Mouse (Mus musculus): ENCODE data around the gene Adamts15. TPM values are rescaled to one million over a fixed set of nuclear protein-coding genes. Genes with fewer than 3 reads are reported as not detected.

Gene Adamts15
- total RNA-seq, 1 experiment: 2.0 TPM

DNA sequence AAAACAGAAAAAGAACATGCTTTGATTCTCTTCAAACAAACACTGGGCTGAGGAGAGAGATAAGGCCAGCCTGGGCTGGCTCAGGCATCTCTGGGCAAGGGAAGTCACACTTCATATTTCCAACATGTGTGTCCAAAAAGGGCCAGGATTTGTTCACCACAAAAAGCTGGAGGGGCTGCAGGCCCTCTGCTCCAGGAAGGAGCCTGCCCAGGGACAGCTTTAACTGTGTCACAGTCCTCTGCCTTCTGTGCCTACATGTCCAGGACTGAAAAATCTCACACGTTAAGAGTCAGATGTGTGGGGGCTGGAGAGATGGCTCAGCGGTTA, 42.3 kb downstream of the Adamts15 start:
- Histone ChIP-seq H3K4me3 (ENCODE audit: insufficient read depth in 1 of 2, low read depth in 1 of 2, low read length in 2 of 2, poor library complexity in 1 of 2, severe bottlenecking in 1 of 2) (no peak overlapping the region), H3K9ac (ENCODE audit: insufficient read depth, low read depth, low read length, poor library complexity, severe bottlenecking) (no peak overlapping the region), H3K27ac (ENCODE audit: insufficient read depth, low read depth, low read length, poor library complexity, severe bottlenecking) (no peak overlapping the region), H3K4me1 (ENCODE audit: control insufficient read depth in 2 of 2, insufficient read depth in 2 of 2, low read length in 2 of 2, poor library complexity in 1 of 2) (peaks cover 0 to 2% of the 10 kb centered on the region in 2 experiments; a peak in 1 of 4 replicates), H3K36me3 (ENCODE audit: control insufficient read depth, insufficient read depth, low read length, poor library complexity, severe bottlenecking) (no peaks in the 10 kb centered on the region), H3K9me3 (ENCODE audit: control insufficient read depth, insufficient read depth, low read depth, low read length) (no peaks in the 10 kb centered on the region)
- no peak for DNase-seq (ENCODE audit: low read depth, low spot score)
- no peak for TF ChIP-seq CHD2 (IDR thresholded peaks at IDR 0.05; ENCODE audit: low read depth, low read length)
- no peak for TF ChIP-seq ZNF384 (IDR thresholded peaks at IDR 0.05; ENCODE audit: low read depth, low read length)
- TF ChIP-seq MAFK (IDR thresholded peaks at IDR 0.05; ENCODE audit: insufficient read depth, low read depth, low read length): no peak
- no peak for TF ChIP-seq HCFC1 (IDR thresholded peaks at IDR 0.05; ENCODE audit: borderline replicate concordance, insufficient read depth, low read length)
- no peak for TF ChIP-seq ZC3H11A (IDR thresholded peaks at IDR 0.05; ENCODE audit: borderline replicate concordance, low read depth, low read length)
- in situ Hi-C loops (cut with MboI; ENCODE audit: low sequenced_read_pairs in 2 of 2, unreplicated experiment in 2 of 2): no loop called here

GRCm38 (mm10) chr9:30879248-30879946, 42.9 kb downstream of the Adamts15 start:
- Histone ChIP-seq H3K4me3 (ENCODE audit: insufficient read depth in 1 of 2, low read depth in 1 of 2, low read length in 2 of 2, poor library complexity in 1 of 2, severe bottlenecking in 1 of 2) (no peak overlapping the region), H3K27ac (ENCODE audit: insufficient read depth, low read depth, low read length, poor library complexity, severe bottlenecking) (no peak overlapping the region), H3K9me3 (ENCODE audit: control insufficient read depth, insufficient read depth, low read depth, low read length) (no peaks in the 10 kb centered on the region), H3K4me1 (ENCODE audit: control insufficient read depth in 2 of 2, insufficient read depth in 2 of 2, low read length in 2 of 2, poor library complexity in 1 of 2) (peaks cover 0 to 2% of the 10 kb centered on the region in 2 experiments; a peak in 1 of 4 replicates), H3K36me3 (ENCODE audit: control insufficient read depth, insufficient read depth, low read length, poor library complexity, severe bottlenecking) (no peaks in the 10 kb centered on the region), H3K9ac (ENCODE audit: insufficient read depth, low read depth, low read length, poor library complexity, severe bottlenecking) (no peak overlapping the region)
- DNase-seq (ENCODE audit: low read depth, low spot score): no peak
- in situ Hi-C loops (cut with MboI; ENCODE audit: low sequenced_read_pairs in 2 of 2, unreplicated experiment in 2 of 2): no loop called here
- TF ChIP-seq HCFC1 (IDR thresholded peaks at IDR 0.05; ENCODE audit: borderline replicate concordance, insufficient read depth, low read length) (no peak), ZC3H11A (IDR thresholded peaks at IDR 0.05; ENCODE audit: borderline replicate concordance, low read depth, low read length) (no peak), CHD2 (IDR thresholded peaks at IDR 0.05; ENCODE audit: low read depth, low read length) (no peak), MAFK (IDR thresholded peaks at IDR 0.05; ENCODE audit: insufficient read depth, low read depth, low read length) (no peak), ZNF384 (IDR thresholded peaks at IDR 0.05; ENCODE audit: low read depth, low read length) (no peak)

GRCm38 (mm10) chr9:30876552-30876951, 45.7 kb downstream of the Adamts15 start:
- in situ Hi-C loops (cut with MboI; ENCODE audit: low sequenced_read_pairs in 2 of 2, unreplicated experiment in 2 of 2): no loop called here
- Histone ChIP-seq H3K4me1 (ENCODE audit: control insufficient read depth in 2 of 2, insufficient read depth in 2 of 2, low read length in 2 of 2, poor library complexity in 1 of 2) (peaks cover 0 to 2% of the 10 kb centered on the region in 2 experiments; a peak in 1 of 4 replicates), H3K36me3 (ENCODE audit: control insufficient read depth, insufficient read depth, low read length, poor library complexity, severe bottlenecking) (no peaks in the 10 kb centered on the region), H3K4me3 (ENCODE audit: insufficient read depth in 1 of 2, low read depth in 1 of 2, low read length in 2 of 2, poor library complexity in 1 of 2, severe bottlenecking in 1 of 2) (no peak overlapping the region), H3K9me3 (ENCODE audit: control insufficient read depth, insufficient read depth, low read depth, low read length) (no peaks in the 10 kb centered on the region), H3K9ac (ENCODE audit: insufficient read depth, low read depth, low read length, poor library complexity, severe bottlenecking) (no peak overlapping the region), H3K27ac (ENCODE audit: insufficient read depth, low read depth, low read length, poor library complexity, severe bottlenecking) (no peak overlapping the region)
- TF ChIP-seq ZC3H11A (IDR thresholded peaks at IDR 0.05; ENCODE audit: borderline replicate concordance, low read depth, low read length) (no peak), MAFK (IDR thresholded peaks at IDR 0.05; ENCODE audit: insufficient read depth, low read depth, low read length) (no peak), CHD2 (IDR thresholded peaks at IDR 0.05; ENCODE audit: low read depth, low read length) (no peak), HCFC1 (IDR thresholded peaks at IDR 0.05; ENCODE audit: borderline replicate concordance, insufficient read depth, low read length) (no peak), ZNF384 (IDR thresholded peaks at IDR 0.05; ENCODE audit: low read depth, low read length) (no peak)
- no peak for DNase-seq (ENCODE audit: low read depth, low spot score)

DNA sequence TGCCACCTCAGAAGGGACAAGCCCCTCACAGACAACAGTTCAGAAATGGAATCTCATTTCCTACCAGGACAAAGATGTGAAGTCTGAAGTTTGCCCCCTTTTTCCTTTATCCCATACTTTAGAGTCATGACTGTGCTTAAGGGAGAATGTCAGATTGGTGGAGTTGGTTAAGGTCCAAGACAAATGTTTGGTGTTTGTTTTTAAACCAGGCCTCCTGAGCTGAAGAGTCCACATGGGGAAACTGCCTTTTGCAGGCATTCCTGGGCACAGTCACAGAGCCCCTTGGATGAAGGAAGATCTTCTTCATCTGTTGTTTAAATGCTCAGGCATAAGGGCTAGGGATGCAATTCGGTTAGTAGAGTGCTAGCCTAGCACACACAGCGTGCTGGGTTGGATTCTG, 66.4 kb downstream of the Adamts15 start:
- H3K9ac ChIP-seq (ENCODE audit: insufficient read depth, low read depth, low read length, poor library complexity, severe bottlenecking): no peak overlapping the region
- H3K4me1 ChIP-seq (ENCODE audit: control insufficient read depth in 2 of 2, insufficient read depth in 2 of 2, low read length in 2 of 2, poor library complexity in 1 of 2): no peaks in the 10 kb centered on the region
- no peak for DNase-seq (ENCODE audit: low read depth, low spot score)
- no peak overlapping the region for H3K27ac ChIP-seq (ENCODE audit: insufficient read depth, low read depth, low read length, poor library complexity, severe bottlenecking)
- no peaks in the 10 kb centered on the region for H3K36me3 ChIP-seq (ENCODE audit: control insufficient read depth, insufficient read depth, low read length, poor library complexity, severe bottlenecking)
- in situ Hi-C loops (cut with MboI; ENCODE audit: low sequenced_read_pairs in 2 of 2, unreplicated experiment in 2 of 2): no loop called here
- H3K4me3 ChIP-seq (ENCODE audit: insufficient read depth in 1 of 2, low read depth in 1 of 2, low read length in 2 of 2, poor library complexity in 1 of 2, severe bottlenecking in 1 of 2): no peak overlapping the region
- no peaks in the 10 kb centered on the region for H3K9me3 ChIP-seq (ENCODE audit: control insufficient read depth, insufficient read depth, low read depth, low read length)
- no peak for TF ChIP-seq ZNF384 (IDR thresholded peaks at IDR 0.05; ENCODE audit: low read depth, low read length)

DNA sequence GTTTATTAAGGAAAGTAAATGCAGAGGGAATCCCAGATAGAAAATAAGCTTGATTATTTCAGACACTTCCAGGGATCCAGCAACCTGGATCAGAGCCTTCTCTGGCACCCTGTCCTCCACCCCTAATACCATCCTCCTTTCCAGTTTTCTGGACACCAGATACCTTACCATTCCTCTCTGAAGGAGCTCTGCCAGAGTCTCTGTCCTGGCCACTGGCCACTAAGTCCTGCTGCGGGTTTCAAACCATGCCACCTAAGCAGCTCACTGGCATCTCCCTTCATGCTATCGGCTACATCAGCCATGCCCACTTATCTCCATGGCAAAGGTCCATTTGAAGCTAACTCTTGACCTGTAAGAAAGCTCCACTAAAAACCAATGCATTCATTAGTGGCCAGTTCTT, 70.4 kb downstream of the Adamts15 start:
- no peak overlapping the region for H3K9ac ChIP-seq (ENCODE audit: insufficient read depth, low read depth, low read length, poor library complexity, severe bottlenecking)
- TF ChIP-seq ZNF384 (IDR thresholded peaks at IDR 0.05; ENCODE audit: low read depth, low read length) (no peak), MAFK (IDR thresholded peaks at IDR 0.05; ENCODE audit: insufficient read depth, low read depth, low read length) (no peak), CHD2 (IDR thresholded peaks at IDR 0.05; ENCODE audit: low read depth, low read length) (no peak), HCFC1 (IDR thresholded peaks at IDR 0.05; ENCODE audit: borderline replicate concordance, insufficient read depth, low read length) (no peak), ZC3H11A (IDR thresholded peaks at IDR 0.05; ENCODE audit: borderline replicate concordance, low read depth, low read length) (no peak)
- H3K4me1 ChIP-seq (ENCODE audit: control insufficient read depth in 2 of 2, insufficient read depth in 2 of 2, low read length in 2 of 2, poor library complexity in 1 of 2): no peaks in the 10 kb centered on the region
- DNase-seq (ENCODE audit: low read depth, low spot score): no peak
- in situ Hi-C loops (cut with MboI; ENCODE audit: low sequenced_read_pairs in 2 of 2, unreplicated experiment in 2 of 2): no loop called here
- no peak overlapping the region for H3K27ac ChIP-seq (ENCODE audit: insufficient read depth, low read depth, low read length, poor library complexity, severe bottlenecking)
- H3K4me3 ChIP-seq (ENCODE audit: insufficient read depth in 1 of 2, low read depth in 1 of 2, low read length in 2 of 2, poor library complexity in 1 of 2, severe bottlenecking in 1 of 2): no peak overlapping the region
- H3K9me3 ChIP-seq (ENCODE audit: control insufficient read depth, insufficient read depth, low read depth, low read length): no peaks in the 10 kb centered on the region
- H3K36me3 ChIP-seq (ENCODE audit: control insufficient read depth, insufficient read depth, low read length, poor library complexity, severe bottlenecking): no peaks in the 10 kb centered on the region

Measured in ES-E14 (cell line).